Mouse (Mus musculus) liver, embryonic 16.5 days (tissue): ENCODE data around the gene Smpd2. TPM values are rescaled to one million over a fixed set of nuclear protein-coding genes. Genes with fewer than 3 reads are reported as not detected.

Experiments used
- ATAC-seq: fragments of 200-750 bp; cut with Nextera tagmentation; 2 replicates; pipeline ENCODE4 v1.8.0; 2017; ENCODE audit warnings: low read depth, mild to moderate bottlenecking, moderate number of reproducible peaks, moderate library complexity
- H3K27ac ChIP-seq: fragments of 300-500 bp; sonication (generic); 2 replicates; pipeline ENCODE4 v1.5.1; 2014; ENCODE audit warnings: mild to moderate bottlenecking, low read length
- H3K27me3 ChIP-seq: fragments of 300-500 bp; sonication (generic); 2 replicates; pipeline ENCODE4 v1.6.1; 2014; ENCODE audit warnings: low read depth, low read length, mixed read lengths; ENCODE audit not compliant: control insufficient read depth, insufficient read depth
- H3K36me3 ChIP-seq: fragments of 300-500 bp; sonication (generic); 2 replicates; pipeline ENCODE4 v1.6.1; 2014; ENCODE audit warnings: mild to moderate bottlenecking; ENCODE audit not compliant: control insufficient read depth, insufficient read depth
- H3K4me1 ChIP-seq: fragments of 300-500 bp; sonication (generic); 2 replicates; pipeline ENCODE4 v1.6.1; 2014; ENCODE audit warnings: low read depth, low read length, mixed read lengths; ENCODE audit not compliant: control insufficient read depth
- H3K4me2 ChIP-seq: fragments of 300-500 bp; sonication (generic); 2 replicates; pipeline ENCODE4 v1.6.1; 2014; ENCODE audit warnings: low read depth, low read length, mixed read lengths
- H3K4me3 ChIP-seq: fragments of 300-500 bp; sonication (generic); 2 replicates; pipeline ENCODE4 v1.5.1; 2014; ENCODE audit warnings: low read depth, mild to moderate bottlenecking, low read length
- H3K9ac ChIP-seq: fragments of 300-500 bp; sonication (generic); 2 replicates; pipeline ENCODE4 v1.6.1; 2014; ENCODE audit warnings: low read depth, low read length
- H3K9me3 ChIP-seq: fragments of 300-500 bp; sonication (generic); replicated peaks from 2 replicates; pipeline ENCODE4 v1.6.1; 2016; ENCODE audit warnings: low read length; ENCODE audit not compliant: control insufficient read depth
- WGBS: fragments of 180-500 bp; shearing (Covaris S2); extraction: QIAGEN DNeasy Blood & Tissue Kit; methylation state at CpG from one replicate; pipeline ENCODE4 v1.1.7; 2014; ENCODE audit not compliant: insufficient replicate concordance; 5-methylcytosine and 5-hydroxymethylcytosine counted together
- polyA plus RNA-seq: library from polyadenylated mRNA; unstranded; fragments of >200 nt; fragmentation: Nextera tagmentation; extraction: Ambion mirVana; gene quantifications from 2 replicates; pipeline ENCODE4 v1.2.1, GENCODE M21; 2015

Gene Smpd2
- polyA plus RNA-seq, 1 experiment from 2014 or later = 14.6 TPM

GRCm38 (mm10) chr10:41470693-41471092 lies 19.5 kb downstream of the Smpd2 start:
- Histone ChIP-seq H3K4me3 (no peak overlapping the region), H3K4me1 (peaks cover 19% of the 10 kb centered on the region), H3K27ac (no peak overlapping the region), H3K9me3 (no peaks in the 10 kb centered on the region), H3K27me3 (no peaks in the 10 kb centered on the region), H3K4me2 (no peak overlapping the region), H3K36me3 (no peaks in the 10 kb centered on the region), H3K9ac (no peak overlapping the region)
- ATAC-seq = no peak
- WGBS = 61% methylated on average over 3 of the region's 3 CpGs

GRCm38 (mm10) chr10:41467325-41467724 lies 22.8 kb downstream of the Smpd2 start:
- H3K9me3 ChIP-seq = no peaks in the 10 kb centered on the region
- no peak overlapping the region for H3K27ac ChIP-seq
- no peak overlapping the region for H3K4me3 ChIP-seq
- H3K4me1 ChIP-seq = no peaks in the 10 kb centered on the region
- ATAC-seq = no peak
- H3K4me2 ChIP-seq = no peak overlapping the region
- H3K9ac ChIP-seq = no peak overlapping the region
- no peaks in the 10 kb centered on the region for H3K27me3 ChIP-seq
- 80% methylated on average over 6 of the region's 6 CpGs for WGBS
- H3K36me3 ChIP-seq = peaks cover 5% of the 10 kb centered on the region

GRCm38 (mm10) chr10:41464401-41464955 lies 25.7 kb downstream of the Smpd2 start:
- Histone ChIP-seq H3K9me3 (no peaks in the 10 kb centered on the region), H3K27me3 (no peaks in the 10 kb centered on the region), H3K36me3 (peaks cover 5% of the 10 kb centered on the region), H3K4me3 (no peak overlapping the region), H3K4me2 (no peak overlapping the region), H3K9ac (no peak overlapping the region), H3K4me1 (no peaks in the 10 kb centered on the region), H3K27ac (no peak overlapping the region)
- WGBS = 74% methylated on average over 15 of the region's 15 CpGs
- ATAC-seq = no peak

GRCm38 (mm10) chr10:41461057-41461722 lies 29.0 kb downstream of the Smpd2 start:
- 69% methylated on average over 3 of the region's 3 CpGs for WGBS
- no peak overlapping the region for H3K9ac ChIP-seq
- H3K4me1 ChIP-seq = no peaks in the 10 kb centered on the region
- H3K27ac ChIP-seq = no peak overlapping the region
- H3K36me3 ChIP-seq = peaks cover 7% of the 10 kb centered on the region
- no peaks in the 10 kb centered on the region for H3K9me3 ChIP-seq
- ATAC-seq = no peak
- H3K4me3 ChIP-seq = no peak overlapping the region
- no peaks in the 10 kb centered on the region for H3K27me3 ChIP-seq
- no peak overlapping the region for H3K4me2 ChIP-seq

GRCm38 (mm10) chr10:41460501-41460900 lies 29.7 kb downstream of the Smpd2 start:
- H3K36me3 ChIP-seq = peaks cover 7% of the 10 kb centered on the region

GRCm38 (mm10) chr10:41459990-41460389 lies 30.2 kb downstream of the Smpd2 start:
- ATAC-seq = no peak
- WGBS = 73% methylated on average over 4 of the region's 4 CpGs
- Histone ChIP-seq H3K4me2 (no peak overlapping the region), H3K4me3 (no peak overlapping the region), H3K9me3 (no peaks in the 10 kb centered on the region), H3K36me3 (peaks cover 7% of the 10 kb centered on the region), H3K9ac (no peak overlapping the region), H3K27me3 (no peaks in the 10 kb centered on the region), H3K4me1 (no peaks in the 10 kb centered on the region), H3K27ac (no peak overlapping the region)

More at GRCm38 (mm10) chr10:41460501-41460900, 29.7 kb downstream of the Smpd2 start:
- no peak overlapping the region for H3K4me3 ChIP-seq
- H3K27ac ChIP-seq = no peak overlapping the region
- ATAC-seq = no peak
- H3K4me1 ChIP-seq = no peaks in the 10 kb centered on the region
- WGBS = 46% methylated on average over 2 of the region's 2 CpGs
- no peak overlapping the region for H3K4me2 ChIP-seq
- no peaks in the 10 kb centered on the region for H3K9me3 ChIP-seq
- no peaks in the 10 kb centered on the region for H3K27me3 ChIP-seq
- H3K9ac ChIP-seq = no peak overlapping the region

- Histone ChIP-seq H3K9me3 (no peaks in the 10 kb centered on the region), H3K4me1 (peaks cover 15% of the 10 kb centered on the region), H3K4me3 (no peak overlapping the region), H3K27me3 (no peaks in the 10 kb centered on the region), H3K4me2 (no peak overlapping the region), H3K27ac (no peak overlapping the region), H3K36me3 (peaks cover 2% of the 10 kb centered on the region), H3K9ac (no peak overlapping the region)
- ATAC-seq = no peak
- 81% methylated on average over 3 of the region's 3 CpGs for WGBS
These were observed 37.4 kb downstream of the Smpd2 start for GRCm38 (mm10) chr10:41452791-41453190.

- H3K4me1 ChIP-seq = peaks cover 15% of the 10 kb centered on the region
- WGBS = 90% methylated on average over 9 of the region's 9 CpGs
- no peak overlapping the region for H3K9ac ChIP-seq
- H3K4me2 ChIP-seq = no peak overlapping the region
- ATAC-seq = no peak
- H3K4me3 ChIP-seq = no peak overlapping the region
- H3K36me3 ChIP-seq = peaks cover 2% of the 10 kb centered on the region
- no peaks in the 10 kb centered on the region for H3K9me3 ChIP-seq
- H3K27ac ChIP-seq = no peak overlapping the region
- no peaks in the 10 kb centered on the region for H3K27me3 ChIP-seq
These were observed 38.5 kb downstream of the Smpd2 start for GRCm38 (mm10) chr10:41451656-41452055.

GRCm38 (mm10) chr10:41450780-41451522 lies 39.2 kb downstream of the Smpd2 start:
- Histone ChIP-seq H3K4me1 (peaks cover 15% of the 10 kb centered on the region), H3K36me3 (no peaks in the 10 kb centered on the region; the same call in 1 of the 2 replicates), H3K9me3 (no peaks in the 10 kb centered on the region), H3K9ac (peak overlapping the region; percentile 92), H3K27ac (peak overlapping the region; percentile 66), H3K4me2 (peak overlapping the region; percentile 79), H3K27me3 (no peaks in the 10 kb centered on the region), H3K4me3 (peak overlapping the region; percentile 94)
- WGBS = 45% methylated on average over 18 of the region's 18 CpGs
- no peak for ATAC-seq
